Comparison of ENCODE assay signal across 8 mouse cellular contexts in the genomic region with DNA sequence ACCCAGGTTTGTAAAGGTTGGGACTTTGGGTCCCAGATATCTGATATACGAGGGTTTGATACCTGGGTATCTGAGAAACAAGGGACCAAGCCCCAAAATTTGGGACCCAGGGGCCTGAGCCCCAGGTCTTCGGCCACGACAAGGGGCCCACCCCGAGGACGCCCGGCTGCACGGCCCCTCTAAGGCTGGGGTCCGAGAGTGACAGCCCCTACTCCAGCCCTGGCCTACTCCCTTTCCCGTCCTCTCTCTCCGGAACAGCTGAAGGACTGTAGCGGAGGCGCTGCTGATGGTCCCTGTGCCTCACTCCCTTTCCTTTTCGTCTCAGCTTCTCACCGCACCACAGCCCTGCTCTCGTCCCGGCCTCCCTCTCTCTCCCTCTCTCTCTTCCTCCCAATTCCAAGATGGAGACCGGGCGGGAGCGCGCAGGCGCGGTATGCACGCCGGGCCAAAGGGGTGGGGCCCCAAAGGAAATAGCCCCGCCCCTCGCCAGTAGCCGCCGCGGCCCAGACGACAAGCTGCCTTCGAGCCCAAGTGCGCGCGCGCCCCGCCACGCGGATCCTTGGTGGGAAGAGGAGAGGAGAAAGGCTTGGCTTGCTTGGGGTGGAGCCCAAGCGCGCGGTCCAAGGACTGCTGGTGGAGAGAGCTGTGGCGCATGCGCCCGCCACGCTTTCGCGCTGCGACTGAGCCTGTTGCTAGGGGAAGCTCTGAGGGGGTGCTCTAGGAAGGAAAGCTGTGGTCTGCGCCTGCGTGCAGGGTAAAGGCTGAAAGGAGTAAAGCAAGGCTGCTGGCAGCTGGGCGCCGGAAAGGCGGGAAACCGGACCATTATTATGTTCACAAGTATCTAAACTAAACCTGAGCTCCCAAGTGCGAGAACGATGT. TPM values are rescaled to one million over a fixed set of nuclear protein-coding genes. Genes with fewer than 3 reads are reported as not detected.
DNase-seq lines count a peak whose midpoint lies in the region; ATAC-seq lines count a peak whose summit lies in the region.

TSS of gene Taok2 (minus strand) at position 418 of the 879 bp plus-strand sequence.

- ATAC-seq in inflammation-experienced regulatory T-cells, adult 6 months: peak; percentile 93
- ATAC-seq in megakaryocyte-erythroid progenitor cell, adult 5-6 weeks (replicated peaks; ENCODE audit: low FRiP score, low TSS enrichment, poor library complexity, severe bottlenecking): peak; percentile 95

- intact Hi-C loops in gastrocnemius, postnatal 14 days (cut with DNase I; ENCODE audit: low total_unique reads): no loop called here
- intact Hi-C loops in left cerebral cortex, postnatal 10 days (cut with DNase I): no loop called here

- peak; percentile 91 for DNase-seq in adipocyte (ENCODE audit: low spot score)
- peak; percentile 98 for DNase-seq in embryo, embryonic 10 days (ENCODE audit: low spot score)
- DNase-seq in gastrocnemius, postnatal 14 days: peak; percentile 98
- DNase-seq in left cerebral cortex, postnatal 10 days (ENCODE audit: extremely low spot score in 1 of 2, low spot score in 2 of 2): peak; percentile 97 to 99
- peak; percentile 99 for DNase-seq in right cerebral cortex, postnatal 25 days
- DNase-seq in urinary bladder, postnatal 4 days (ENCODE audit: low spot score in 2 of 2): peak; percentile 97 to 99

RNA-seq across cellular contexts. Expression of gene Taok2, which starts in this region (rescaled TPM):
- total RNA-seq in gastrocnemius, postnatal 14 days (2021): 10 to 100 TPM; 33.1 to 33.5 TPM
- 10 to 100 TPM; 16.8 to 20.3 (median 19.6) TPM for polyA plus RNA-seq in inflammation-experienced regulatory T-cells, adult 6 months (2017; shearing (Covaris generic))
- 100 to 1,000 TPM; 161 to 168 TPM for total RNA-seq in left cerebral cortex, postnatal 10 days (2021)
- total RNA-seq in megakaryocyte-erythroid progenitor cell, adult 5-6 weeks (2014; fragmentation: Nextera tagmentation): 36.1 and 44.2 TPM in 2 replicates
- total RNA-seq in megakaryocyte-erythroid progenitor cell, adult 5-6 weeks (2017): 22.1 and 25.1 TPM in 2 replicates

Comparison
In these comparisons a context has a peak if more than half of its experiments do, and no peak if none do; other contexts are left out.
1. Peak in every context shown above with its lines: DNase-seq and ATAC-seq.